Mouse (Mus musculus) thymus, adult 18-20 months (tissue): ENCODE data around the gene Ccnj.

Source experiments
- DNase-seq, 2 experiments: peaks; one replicate each; pipeline ENCODE4 v3.0.0; 2022; ENCODE audit warnings: mixed read lengths in 2 of 2

The Ccnj gene

DNA sequence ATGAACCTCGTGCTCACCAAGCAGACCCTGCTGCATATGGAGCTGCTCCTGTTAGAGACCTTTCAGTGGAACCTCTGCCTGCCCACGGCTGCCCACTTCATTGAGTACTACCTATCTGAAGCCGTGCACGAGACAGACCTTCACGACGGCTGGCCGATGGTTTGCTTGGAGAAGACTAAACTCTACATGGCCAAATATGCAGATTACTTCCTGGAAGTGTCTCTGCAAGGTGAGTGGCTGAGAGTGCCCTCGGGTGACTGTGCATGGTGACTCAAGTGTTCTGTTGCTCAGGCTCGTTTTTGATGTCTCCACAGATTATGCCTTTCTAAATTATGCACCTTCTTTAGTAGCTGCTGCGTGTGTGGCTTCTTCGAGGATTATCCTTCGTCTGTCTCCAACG is 13.7 kb downstream of the Ccnj start:
- no peak for DNase-seq

DNA sequence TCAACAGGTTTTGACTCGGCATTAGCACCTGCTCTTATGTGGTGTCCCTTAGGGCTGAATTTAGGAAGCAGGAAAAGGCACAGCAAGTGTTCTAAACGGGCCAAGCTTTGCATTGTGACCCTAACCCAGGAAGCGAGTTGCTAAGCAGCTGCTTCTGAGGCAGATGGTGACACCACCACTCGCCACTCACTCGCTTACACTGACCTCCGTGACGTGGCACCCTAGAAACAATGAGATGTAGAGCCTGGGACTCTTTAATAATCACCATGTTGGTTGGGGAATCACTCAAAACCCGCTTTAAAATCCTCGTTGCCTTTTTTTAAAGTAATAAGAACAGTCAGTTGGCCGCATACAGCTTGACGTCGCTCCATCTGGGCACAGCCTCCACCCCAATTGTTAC is 18.3 kb downstream of the Ccnj start:
- DNase-seq = no peak

- no peak for DNase-seq
These were observed 28.5 kb downstream of the Ccnj start for GRCm38 (mm10) chr19:40859555-40859954.

DNA sequence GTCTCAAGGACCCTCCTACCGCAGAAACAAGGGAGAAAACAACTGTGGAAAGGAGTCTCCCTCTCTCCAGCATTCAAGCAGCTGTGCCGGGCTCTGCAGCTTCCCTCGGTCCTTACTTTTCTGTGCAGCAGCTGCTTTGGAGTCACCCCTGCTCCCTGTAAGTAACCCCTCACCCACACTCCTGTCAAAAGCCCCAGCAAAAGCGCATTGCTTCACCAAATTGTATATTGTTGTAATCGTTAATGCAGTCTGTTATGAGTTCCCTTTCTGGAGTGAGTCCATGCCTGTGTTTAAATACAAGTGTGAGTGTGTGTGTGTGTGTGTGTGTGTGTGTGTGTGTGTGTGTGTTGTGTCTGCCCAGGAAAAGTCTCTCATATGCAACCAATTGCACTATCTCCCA is 37.2 kb downstream of the Ccnj start:
- DNase-seq = no peak

GRCm38 (mm10) chr19:40869425-40870105 is 38.5 kb downstream of the Ccnj start:
- no peak for DNase-seq

DNA sequence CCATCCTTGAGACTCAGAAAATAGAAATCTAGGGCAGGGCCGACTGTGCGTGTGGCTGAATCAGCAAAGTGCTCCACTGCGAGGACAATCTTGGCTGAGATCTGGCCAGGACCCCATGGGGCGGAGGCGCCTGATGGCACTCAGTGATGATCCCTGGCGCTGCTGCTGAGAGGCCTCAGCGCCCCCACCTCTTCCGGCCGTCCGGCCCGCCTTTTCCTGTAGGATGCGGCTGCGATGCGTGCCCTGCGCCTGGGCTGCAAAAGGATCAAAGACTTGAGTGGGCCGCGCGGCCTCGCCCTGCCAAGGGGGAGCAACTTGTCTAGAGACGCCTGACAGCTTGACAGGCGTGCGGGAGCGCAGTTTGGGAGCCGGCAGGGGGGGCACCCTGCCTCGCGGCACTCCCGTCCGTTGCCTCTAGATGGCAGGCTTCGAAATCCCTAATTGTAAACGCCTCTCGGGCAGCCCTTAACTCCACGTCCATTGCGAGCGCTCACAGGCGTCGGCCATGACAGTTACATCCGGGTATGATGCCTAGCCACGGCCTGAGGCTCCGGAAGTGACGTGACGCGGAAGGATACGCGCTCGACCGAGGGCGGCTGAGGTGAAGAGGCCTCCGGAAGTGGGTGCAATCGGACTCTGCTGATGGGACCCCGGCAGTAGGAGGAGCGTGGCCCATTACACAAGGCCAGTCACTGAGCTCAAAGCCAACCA is 42.0 kb downstream of the Ccnj start:
- DNase-seq = peak; percentile 57 to 66

GRCm38 (mm10) chr19:40881700-40882099 is 50.6 kb downstream of the Ccnj start:
- DNase-seq = no peak

DNA sequence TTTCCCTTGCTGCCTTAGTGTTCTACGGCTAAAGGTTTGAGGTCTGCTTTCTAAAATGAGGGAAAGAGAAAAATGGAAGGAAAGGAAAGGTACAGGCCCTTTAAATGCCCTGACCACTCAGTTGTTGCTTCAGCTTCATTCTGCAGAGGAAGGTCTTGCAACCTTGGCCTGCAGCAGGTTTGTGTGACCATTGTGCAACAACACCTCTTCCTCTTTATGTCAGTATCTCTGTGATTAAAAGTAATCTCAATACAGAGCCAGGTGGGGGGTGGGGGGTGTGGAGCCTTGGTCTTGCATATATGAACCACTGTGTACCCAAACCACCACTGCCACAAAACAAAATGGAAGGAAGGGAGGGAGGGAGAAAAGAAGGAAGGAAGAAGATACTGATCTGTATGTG is 57.8 kb downstream of the Ccnj start:
- no peak for DNase-seq

DNA sequence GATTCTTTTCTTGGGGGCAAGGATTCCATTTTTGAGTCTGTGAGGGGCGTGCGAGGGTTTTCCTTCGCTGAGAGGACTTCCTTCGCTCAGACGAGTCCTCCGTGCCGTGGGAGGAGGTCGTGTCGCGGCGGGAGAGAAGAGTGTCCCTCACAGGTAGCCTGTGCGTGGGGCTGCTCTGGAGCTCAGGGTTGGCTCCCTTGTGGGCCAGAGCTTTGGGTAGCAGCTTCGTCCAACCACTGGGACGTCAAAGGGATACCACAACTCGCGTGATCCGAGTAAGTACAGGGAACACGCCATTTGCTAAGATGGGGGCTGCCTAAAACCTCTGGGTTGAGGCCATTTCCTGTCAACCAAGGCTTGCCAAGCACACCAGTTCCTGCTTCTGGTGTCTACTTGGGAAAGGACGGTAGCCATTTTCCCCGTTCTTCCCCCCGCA is 63.0 kb downstream of the Ccnj start:
- no peak for DNase-seq

DNA sequence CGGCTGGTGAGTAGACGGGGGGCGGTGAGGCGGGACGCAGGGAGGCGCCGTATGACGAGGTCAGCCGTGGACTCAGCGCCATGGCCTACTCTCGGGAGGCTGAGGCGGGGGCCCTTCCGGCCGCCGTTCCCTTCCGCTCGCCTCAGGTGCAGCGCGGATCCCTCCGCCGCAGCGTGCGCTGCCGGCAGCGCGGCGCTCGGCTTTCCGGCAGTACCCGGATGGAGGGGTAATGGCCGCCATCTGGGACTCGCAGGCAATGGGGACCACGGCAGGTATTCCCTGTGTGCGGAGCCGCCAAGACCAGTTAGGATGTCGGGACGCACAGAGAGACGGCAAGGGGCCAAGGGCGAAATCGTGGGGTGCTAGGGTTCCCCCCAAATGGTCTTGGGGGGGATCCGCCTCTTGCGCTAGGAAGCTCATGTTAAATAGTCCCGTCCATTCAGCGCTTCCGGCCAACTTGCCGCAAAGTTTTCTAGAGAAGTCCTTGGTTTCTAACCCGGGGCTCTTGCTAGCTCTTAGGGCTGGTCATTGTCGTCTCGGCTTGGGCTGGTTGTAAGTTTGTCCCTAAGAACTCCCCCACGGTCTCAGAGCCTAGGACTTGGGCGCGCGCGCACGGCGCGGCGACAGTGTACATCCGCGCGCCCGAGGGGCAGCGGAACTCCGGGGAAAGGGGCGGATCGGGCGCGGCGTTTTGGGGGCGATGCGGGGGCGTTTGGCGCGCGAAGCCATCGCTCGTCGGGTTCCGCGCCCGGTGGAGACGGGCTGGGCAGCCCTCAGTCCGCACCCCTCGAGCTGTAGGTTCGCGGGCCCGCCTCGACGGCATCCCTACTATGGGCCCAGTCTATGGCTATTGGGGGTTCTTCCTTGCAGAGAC is 63.7 kb downstream of the Ccnj start, which contains the start of gene Zfp518a:
Gene Zfp518a (plus strand): TSS at position 187 of the 874 bp plus-strand sequence.
- peak; percentile 67 to 74 for DNase-seq

DNA sequence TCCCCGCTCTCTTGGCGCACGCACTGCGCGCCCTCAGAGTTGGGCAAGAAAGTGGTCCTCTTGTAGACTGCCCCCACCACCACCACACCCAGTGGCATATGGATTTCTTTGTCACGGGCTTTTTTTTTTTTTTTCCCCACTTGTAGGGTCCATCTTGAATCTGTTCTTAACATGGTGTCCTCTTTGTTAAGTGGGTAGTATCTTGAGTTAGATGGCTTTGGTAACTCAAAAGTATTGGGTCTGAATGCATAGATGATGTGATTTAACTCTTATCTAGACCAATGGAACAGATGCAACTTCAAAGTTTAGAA is 64.3 kb downstream of the Ccnj start:
- DNase-seq = no peak
